Mouse (Mus musculus) cerebellum, adult 2 months (tissue): ENCODE measurements around the gene Olfml2a. TPM values are rescaled to one million over a fixed set of nuclear protein-coding genes. Genes with fewer than 3 reads are reported as not detected.

ENCODE experiments used
- DNase-seq, 2 experiments: peaks; one replicate each; pipeline ENCODE4 v3.0.0; 2021
- H3K27ac ChIP-seq: fragments of 200-500 bp; 2 replicates; pipeline ENCODE4 v1.5.1; 2012; ENCODE audit warnings: low read length, control low read depth, inconsistent platforms; ENCODE audit not compliant: insufficient read depth
- H3K27me3 ChIP-seq: fragments of 200-500 bp; 2 replicates; pipeline ENCODE4 v1.6.1; 2012; ENCODE audit warnings: inconsistent platforms, mild to moderate bottlenecking, low read length, moderate library complexity; ENCODE audit not compliant: control insufficient read depth, insufficient read depth
- H3K4me1 ChIP-seq: fragments of 200-500 bp; 2 replicates; pipeline ENCODE4 v1.6.1; 2011; ENCODE audit warnings: low read length; ENCODE audit not compliant: control insufficient read depth, insufficient read depth
- H3K4me3 ChIP-seq: fragments of 200-500 bp; replicated peaks from 2 replicates; pipeline ENCODE3; 2011; ENCODE audit warnings: mild to moderate bottlenecking, low read depth, low read length, control low read depth; ENCODE audit not compliant: insufficient read depth
- CTCF ChIP-seq: fragments of 200-500 bp; IDR thresholded peaks from 2 replicates; pipeline ENCODE4 v1.5.1; 2011; ENCODE audit warnings: low read depth, mild to moderate bottlenecking, control low read depth, low read length, moderate library complexity, borderline replicate concordance; ENCODE audit not compliant: insufficient read depth
- POLR2A ChIP-seq: fragments of 200-500 bp; IDR thresholded peaks from 2 replicates; pipeline ENCODE4 v1.6.1; 2011; ENCODE audit warnings: low read length, control low read depth, borderline replicate concordance; ENCODE audit not compliant: insufficient read depth
- WGBS: fragments of 180-500 bp; shearing (Covaris S2); methylation state at CpG from one replicate; pipeline ENCODE4 v1.1.7; 2018; 5-methylcytosine and 5-hydroxymethylcytosine counted together
- polyA plus RNA-seq: library from polyadenylated mRNA; depleted of rRNA; stranded (reverse); fragments of >200 nt; gene quantifications from 2 replicates; pipeline ENCODE4 v1.2.3, GENCODE M21; 2012

The Olfml2a gene
- polyA plus RNA-seq, 1 experiment: 0.95 TPM

DNA sequence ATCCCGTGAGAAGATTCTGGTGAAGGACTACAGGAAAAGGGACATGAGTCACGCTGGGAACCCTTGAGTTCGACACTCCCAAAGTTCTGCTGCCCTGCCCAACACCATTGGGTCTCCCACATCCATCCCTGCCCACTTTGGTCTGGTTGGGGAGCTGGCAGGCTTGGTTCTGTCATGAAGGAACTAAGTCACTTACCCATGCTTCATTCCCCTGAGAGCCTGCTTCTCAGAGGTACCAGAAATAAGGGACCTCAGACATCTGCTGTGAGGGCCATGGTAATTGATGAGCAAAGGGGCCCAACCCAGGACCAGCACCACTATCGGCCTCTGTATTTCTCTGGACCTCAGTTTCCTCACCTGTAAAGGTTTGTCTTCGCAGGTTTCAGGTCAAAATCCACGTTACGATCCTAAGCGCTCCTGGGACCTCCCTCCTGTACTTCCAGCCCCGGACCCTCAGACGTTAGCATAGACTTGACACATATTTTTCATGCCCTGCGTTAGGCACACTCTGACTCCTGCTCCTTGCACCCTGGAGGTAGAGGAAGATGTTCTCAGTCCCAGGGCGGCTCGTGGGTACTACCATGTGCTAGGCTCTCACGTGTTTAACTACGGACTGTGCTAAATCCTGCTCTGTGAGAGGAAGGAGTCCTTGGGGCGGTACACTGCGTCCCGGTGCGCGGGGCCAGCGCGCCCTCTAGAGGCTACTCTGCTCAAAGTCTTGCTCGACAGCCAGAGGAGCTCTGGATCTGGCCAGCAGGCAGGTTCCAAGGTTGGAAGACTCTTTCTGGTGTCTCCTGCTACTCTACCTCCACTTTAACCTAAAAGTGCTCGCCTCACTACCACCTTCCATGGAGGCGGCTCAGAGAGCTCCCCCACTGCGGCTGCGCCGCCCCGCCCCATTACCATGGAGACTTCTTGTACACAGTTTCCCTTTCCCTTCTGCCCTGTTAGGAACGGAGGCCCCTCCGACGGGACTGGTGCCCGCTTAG lies 65.9 kb downstream of the Olfml2a start, which contains the start of gene Wdr38:
TSS of gene Wdr38 (plus strand) at position 91 of the 989 bp plus-strand sequence.
- peak; percentile 94 for TF ChIP-seq CTCF
- no peak for TF ChIP-seq POLR2A
- 14% methylated on average over 33 of the region's 33 CpGs for WGBS
- 0 out of 2 replicates have a peak, but pooled peaks cover 2% of the 10 kb centered on the region for H3K4me1 ChIP-seq
- no peak within 1 kb of the TSS for H3K27ac ChIP-seq
- DNase-seq: peak; percentile 84 to 92
- H3K4me3 ChIP-seq: peak within 1 kb of the TSS; percentile 38
- H3K27me3 ChIP-seq: no peaks in the 10 kb centered on the region

DNA sequence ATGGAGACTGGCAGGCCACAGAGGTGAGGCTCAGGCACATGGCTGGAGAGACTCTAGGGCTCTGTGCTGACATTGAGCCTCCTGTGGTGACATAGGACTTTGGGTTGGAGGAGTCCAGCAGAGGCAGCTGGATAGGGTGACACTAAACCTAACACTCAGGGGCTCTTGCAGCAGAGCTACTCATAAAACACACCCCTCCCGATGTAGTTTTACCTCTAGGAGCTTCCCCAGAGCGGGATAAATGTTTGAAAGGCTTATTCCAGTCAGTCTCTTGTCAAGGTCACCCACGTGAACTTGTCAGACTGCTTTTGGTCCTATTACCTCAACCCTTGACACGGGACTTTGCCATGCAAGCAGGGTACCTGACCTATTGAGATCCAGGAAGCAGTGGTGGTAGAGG lies 67.6 kb downstream of the Olfml2a start:
- no peak overlapping the region for H3K27ac ChIP-seq
- 68% methylated on average over 4 of the region's 4 CpGs for WGBS
- no peak for DNase-seq
- peaks cover 6% of the 10 kb centered on the region for H3K4me1 ChIP-seq
- H3K4me3 ChIP-seq: no peak overlapping the region
- no peak for TF ChIP-seq CTCF
- TF ChIP-seq POLR2A: no peak
- H3K27me3 ChIP-seq: no peaks in the 10 kb centered on the region

DNA sequence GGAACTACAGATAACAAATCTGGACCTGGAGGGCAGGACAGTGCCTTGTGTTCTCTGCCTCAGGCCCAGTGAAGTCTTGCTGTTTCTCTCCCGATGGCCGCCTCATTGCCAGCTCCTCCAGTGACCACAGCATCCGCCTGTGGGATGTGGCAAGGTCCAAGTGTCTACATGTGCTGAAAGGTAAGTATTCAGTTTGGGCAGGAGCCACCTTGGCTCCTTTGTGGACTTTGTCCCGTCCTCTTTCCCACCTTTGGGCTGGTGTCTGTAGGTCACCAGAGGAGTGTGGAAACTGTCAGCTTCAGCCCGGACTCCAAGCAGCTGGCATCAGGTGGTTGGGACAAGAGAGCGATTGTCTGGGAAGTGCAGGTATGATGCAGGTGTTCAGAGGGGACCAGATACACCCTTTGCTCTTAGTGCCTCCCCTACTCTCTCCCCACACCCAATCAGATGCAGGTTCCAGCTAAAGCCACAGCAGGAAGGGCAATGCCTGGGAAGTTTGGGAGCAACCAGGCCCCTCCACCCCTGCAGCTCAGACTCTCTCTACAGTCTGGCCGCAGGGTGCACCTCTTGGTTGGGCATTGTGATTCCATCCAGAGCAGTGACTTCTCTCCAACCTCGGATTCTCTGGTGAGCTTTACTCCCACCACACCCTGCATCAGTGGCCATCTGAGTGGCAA lies 68.3 kb downstream of the Olfml2a start:
- TF ChIP-seq POLR2A (no peak), CTCF (no peak)
- 67% methylated on average over 8 of the region's 8 CpGs for WGBS
- H3K4me3 ChIP-seq: no peak overlapping the region
- no peak for DNase-seq
- H3K4me1 ChIP-seq: peaks cover 6% of the 10 kb centered on the region
- H3K27ac ChIP-seq: no peak overlapping the region
- H3K27me3 ChIP-seq: no peaks in the 10 kb centered on the region

- 67% methylated on average over 4 of the region's 4 CpGs for WGBS
- H3K4me3 ChIP-seq: no peak overlapping the region
- TF ChIP-seq POLR2A (no peak), CTCF (no peak)
- no peak overlapping the region for H3K27ac ChIP-seq
- no peaks in the 10 kb centered on the region for H3K27me3 ChIP-seq
- DNase-seq: no peak
- peaks cover 6% of the 10 kb centered on the region for H3K4me1 ChIP-seq
Measured at GRCm38 (mm10) chr2:39000587-39000919, 68.8 kb downstream of the Olfml2a start.

DNA sequence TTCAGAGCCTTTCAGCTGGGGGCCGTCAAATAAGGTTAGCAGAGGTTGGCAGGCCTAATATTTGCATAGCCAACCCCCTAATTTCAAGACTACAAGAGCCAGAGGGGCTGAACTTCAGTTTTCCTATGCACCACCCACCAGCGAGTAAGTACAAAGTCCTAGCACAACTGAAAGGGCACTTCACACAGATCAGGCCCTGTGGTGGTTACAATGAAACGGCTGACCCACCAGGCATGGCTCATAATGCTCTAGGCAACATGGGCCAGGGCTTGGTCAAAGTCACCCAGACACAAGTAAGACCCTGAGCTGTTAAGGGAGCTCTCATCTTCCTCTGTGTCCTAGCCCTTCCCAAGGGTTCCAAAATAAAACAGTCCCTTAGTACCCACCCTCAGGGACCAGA lies 70.1 kb downstream of the Olfml2a start:
- Histone ChIP-seq H3K27me3 (no peaks in the 10 kb centered on the region), H3K27ac (no peak overlapping the region), H3K4me1 (peaks cover 6% of the 10 kb centered on the region), H3K4me3 (no peak overlapping the region)
- TF ChIP-seq CTCF (no peak), POLR2A (no peak)
- 77% methylated on average over 3 of the region's 3 CpGs for WGBS
- DNase-seq: no peak

GRCm38 (mm10) chr2:39003106-39003505 lies 71.3 kb downstream of the Olfml2a start:
- H3K27ac ChIP-seq: no peak overlapping the region
- H3K27me3 ChIP-seq: no peaks in the 10 kb centered on the region
- peaks cover 4% of the 10 kb centered on the region for H3K4me1 ChIP-seq
- DNase-seq: no peak
- no peak for TF ChIP-seq CTCF
- no peak for TF ChIP-seq POLR2A
- 24% methylated on average over 8 of the region's 8 CpGs for WGBS
- H3K4me3 ChIP-seq: no peak overlapping the region

GRCm38 (mm10) chr2:39003512-39003911 lies 71.7 kb downstream of the Olfml2a start:
- DNase-seq: no peak
- WGBS: 43% methylated on average over 5 of the region's 5 CpGs
- no peak for TF ChIP-seq POLR2A
- TF ChIP-seq CTCF: no peak
- Histone ChIP-seq H3K4me3 (no peak overlapping the region), H3K4me1 (peaks cover 4% of the 10 kb centered on the region), H3K27me3 (no peaks in the 10 kb centered on the region), H3K27ac (no peak overlapping the region)

GRCm38 (mm10) chr2:39004372-39004771 lies 72.6 kb downstream of the Olfml2a start:
- Histone ChIP-seq H3K27ac (no peak overlapping the region), H3K4me1 (peaks cover 4% of the 10 kb centered on the region), H3K4me3 (peak overlapping the region; percentile 93), H3K27me3 (no peaks in the 10 kb centered on the region)
- WGBS: under 1% methylated on average over 11 of the region's 11 CpGs
- TF ChIP-seq CTCF: no peak
- TF ChIP-seq POLR2A: no peak
- DNase-seq: no peak
